Mouse (Mus musculus) fibroblast of lung, adult 2 months (primary cell): ENCODE measurements around the gene Mrgprg.

Source experiments
- DNase-seq: peaks from one replicate; pipeline ENCODE4 v3.0.0-alpha.2; 2011; ENCODE audit warnings: low read depth

Mrgprg gene

GRCm38 (mm10) chr7:143766893-143767292, at the start of gene Mrgprg:
TSS of gene Mrgprg (minus strand) at chr7:143766993.
- DNase-seq = no peak

- DNase-seq = no peak
These were observed 42.1 kb upstream of the Mrgprg start for GRCm38 (mm10) chr7:143808909-143809308.

GRCm38 (mm10) chr7:143805199-143805624, 38.4 kb upstream of the Mrgprg start:
- DNase-seq = no peak

GRCm38 (mm10) chr7:143801195-143802065, 34.6 kb upstream of the Mrgprg start:
- no peak for DNase-seq

- DNase-seq = no peak
These were observed 34.0 kb upstream of the Mrgprg start for GRCm38 (mm10) chr7:143800770-143801169.

- no peak for DNase-seq
These were observed 32.0 kb upstream of the Mrgprg start for GRCm38 (mm10) chr7:143798783-143799182.

GRCm38 (mm10) chr7:143793121-143793520, 26.3 kb upstream of the Mrgprg start:
- DNase-seq = no peak

GRCm38 (mm10) chr7:143792336-143792985, 25.7 kb upstream of the Mrgprg start:
- DNase-seq = no peak

- peak; percentile 92 for DNase-seq
These were observed 17.4 kb upstream of the Mrgprg start, which contains the start of gene Mrgpre for GRCm38 (mm10) chr7:143783996-143784829. TSS of gene Mrgpre (minus strand) at chr7:143784500.

GRCm38 (mm10) chr7:143783378-143783995, 16.7 kb upstream of the Mrgprg start:
- DNase-seq = no peak

GRCm38 (mm10) chr7:143777375-143777774, 10.6 kb upstream of the Mrgprg start:
- no peak for DNase-seq

- DNase-seq = no peak
These were observed 9.3 kb upstream of the Mrgprg start for GRCm38 (mm10) chr7:143776137-143776536.

GRCm38 (mm10) chr7:143769461-143769860, 2.7 kb upstream of the Mrgprg start:
- no peak for DNase-seq

GRCm38 (mm10) chr7:143768267-143768666, 1.5 kb upstream of the Mrgprg start:
- DNase-seq = no peak

- DNase-seq = no peak
These were observed 1.8 kb downstream of the Mrgprg start for GRCm38 (mm10) chr7:143764876-143765530.

GRCm38 (mm10) chr7:143763794-143764193, 3.0 kb downstream of the Mrgprg start:
- no peak for DNase-seq

- DNase-seq = no peak
These were observed 7.8 kb downstream of the Mrgprg start for GRCm38 (mm10) chr7:143758956-143759355.

GRCm38 (mm10) chr7:143757696-143758095, 9.1 kb downstream of the Mrgprg start:
- DNase-seq = no peak

GRCm38 (mm10) chr7:143757027-143757390, 9.8 kb downstream of the Mrgprg start:
- peak; percentile 58 for DNase-seq

GRCm38 (mm10) chr7:143756125-143757026, 10.4 kb downstream of the Mrgprg start, which contains the start of gene Osbpl5:
TSS of gene Osbpl5 (minus strand) at chr7:143756985.
- no peak for DNase-seq
